Mouse (Mus musculus): ENCODE data around the gene Ntng2. TPM values are rescaled to one million over a fixed set of nuclear protein-coding genes. Genes with fewer than 3 reads are reported as not detected.

The Ntng2 gene
- total RNA-seq, 2 experiments from 2014 or later, result 106 to 115 TPM

- DNase-seq (ENCODE audit: low spot score in 2 of 2), result no peak
These were observed 61.3 kb downstream of the Ntng2 start for GRCm38 (mm10) chr2:29191216-29192215.

- DNase-seq (ENCODE audit: low spot score in 2 of 2), result no peak
These were observed 62.4 kb downstream of the Ntng2 start for GRCm38 (mm10) chr2:29190392-29190791.

DNA sequence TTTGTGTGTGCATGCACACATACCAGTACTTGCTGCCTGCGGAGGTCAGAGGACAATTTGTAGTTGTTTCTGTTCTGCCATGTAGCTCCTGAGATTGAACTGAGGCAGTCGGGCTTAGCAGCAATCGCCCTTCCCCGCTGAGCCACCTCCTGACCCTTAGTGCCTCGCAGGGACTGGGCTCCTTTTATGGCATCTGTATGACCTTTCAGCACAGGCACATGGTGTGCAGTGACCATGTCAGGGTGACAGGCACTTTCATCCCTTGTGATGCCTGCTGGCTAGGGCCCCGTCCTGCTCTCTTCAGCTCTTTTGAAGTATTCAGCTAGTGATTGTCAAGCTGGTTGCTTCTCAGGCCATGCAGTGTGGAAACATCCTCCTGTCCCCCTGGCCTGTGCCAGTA lies 66.6 kb downstream of the Ntng2 start:
- no peak for DNase-seq (ENCODE audit: low spot score in 2 of 2)

DNA sequence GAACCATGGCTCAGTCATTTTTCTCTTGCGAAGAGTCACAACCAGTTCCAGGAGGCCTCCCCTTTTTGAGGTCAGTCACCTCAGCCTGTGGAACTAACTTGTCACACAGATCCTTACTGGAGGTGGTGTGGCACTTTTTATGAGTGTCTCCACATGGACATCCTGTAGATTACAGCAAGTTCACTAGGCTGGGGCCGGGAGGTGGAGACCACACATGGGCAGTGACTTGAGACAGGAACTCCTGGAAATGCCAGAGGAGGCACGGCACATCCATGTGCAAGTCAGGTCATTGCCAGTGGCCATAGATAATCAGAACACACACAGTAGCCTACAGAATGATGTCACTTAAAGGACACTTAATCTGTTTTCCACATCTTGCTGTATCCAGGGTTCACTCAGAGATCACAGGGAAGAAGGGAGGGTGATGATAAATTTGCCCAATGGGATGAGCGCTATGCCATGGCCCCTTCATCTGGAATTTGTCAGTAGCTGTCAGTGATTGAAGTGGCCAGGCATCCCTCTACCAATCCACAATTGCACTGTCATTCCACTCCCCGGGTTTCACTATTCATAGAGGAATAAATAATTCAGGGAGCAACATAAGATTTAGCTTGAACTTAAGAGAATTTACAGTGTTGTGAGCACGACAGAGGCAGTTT lies 69.4 kb downstream of the Ntng2 start:
- no peak for DNase-seq (ENCODE audit: low spot score in 2 of 2)

- no peak for DNase-seq (ENCODE audit: low spot score in 2 of 2)
These were observed 71.7 kb downstream of the Ntng2 start for GRCm38 (mm10) chr2:29181111-29181510.

DNA sequence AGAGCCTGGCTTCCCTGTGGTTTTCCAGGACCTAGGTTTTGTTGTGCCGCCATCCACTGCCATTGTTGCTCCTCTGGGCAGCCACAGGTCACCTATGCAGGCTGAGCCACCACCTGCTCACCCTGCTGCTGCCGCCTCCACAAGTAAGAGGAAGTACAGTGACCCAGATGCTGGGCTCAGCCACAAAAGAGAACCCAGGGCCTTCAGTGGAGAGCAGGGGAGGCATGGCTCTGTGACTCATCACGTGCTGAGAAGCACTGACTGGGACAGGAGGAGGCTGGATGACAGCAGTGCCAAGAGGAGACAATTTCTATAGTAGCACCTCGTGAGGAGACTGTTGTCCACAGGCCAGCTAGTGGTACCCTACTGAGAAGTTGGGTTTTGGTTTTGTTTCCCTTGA lies 73.0 kb downstream of the Ntng2 start:
- DNase-seq (ENCODE audit: low spot score in 2 of 2), result no peak

- DNase-seq (ENCODE audit: low spot score in 2 of 2), result no peak
These were observed 77.9 kb downstream of the Ntng2 start for GRCm38 (mm10) chr2:29174887-29175286.

DNA sequence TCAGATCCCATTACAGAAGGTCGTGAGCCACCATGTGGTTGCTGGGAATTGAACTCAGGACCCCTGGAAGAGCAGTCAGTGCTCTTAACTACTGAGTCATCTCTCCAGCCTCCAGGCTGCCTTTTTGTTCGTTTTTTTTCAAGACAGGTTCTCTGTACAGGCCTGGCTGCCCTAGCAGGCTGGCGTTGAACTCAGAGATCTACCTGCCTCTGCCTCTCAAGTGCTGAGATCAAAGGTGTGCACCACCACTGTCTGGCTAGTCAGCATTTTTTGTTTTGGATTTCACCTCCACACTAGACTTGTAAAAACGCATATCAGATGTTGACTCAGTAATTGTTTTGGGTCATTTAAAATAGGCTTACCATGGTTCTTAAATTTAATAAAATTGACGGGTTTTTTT lies 84.7 kb downstream of the Ntng2 start:
- DNase-seq (ENCODE audit: low spot score in 2 of 2), result no peak

GRCm38 (mm10) chr2:29151941-29152340 lies 100.9 kb downstream of the Ntng2 start:
- DNase-seq (ENCODE audit: low spot score in 2 of 2), result no peak

Other genes with a start within 250 kb of the Ntng2 start
- gene Cfap77, start 197.9 kb downstream of the Ntng2 start, total RNA-seq (2021), result 1 to 10 TPM in 1 of 2 experiments, under 1 TPM in 1; 0.69 to 1.2 TPM
- 10 to 100 TPM; 11.2 to 12.5 TPM for gene Ttf1, start 192.7 kb downstream of the Ntng2 start, total RNA-seq (2021)
- gene Setx, start 128.8 kb downstream of the Ntng2 start, total RNA-seq (2021), result 10 to 100 TPM; 43.8 to 52.8 TPM
- gene Med27, start 93.8 kb upstream of the Ntng2 start, total RNA-seq (2021), result 10 to 100 TPM; 41.5 to 42.0 TPM

Measured in layer of hippocampus, postnatal 14 days (tissue).